Mouse (Mus musculus) small intestine, adult 2 months (tissue): ENCODE measurements around the gene Cux2. TPM values are rescaled to one million over a fixed set of nuclear protein-coding genes. Genes with fewer than 3 reads are reported as not detected.

ENCODE experiments used
- H3K27ac ChIP-seq: fragments of 200-500 bp; 2 replicates; pipeline ENCODE4 v1.5.1; 2012; ENCODE audit warnings: low read depth, low read length, control low read depth, inconsistent platforms; ENCODE audit not compliant: insufficient read depth
- H3K27me3 ChIP-seq: fragments of 200-500 bp; 2 replicates; pipeline ENCODE4 v1.6.1; 2012; ENCODE audit warnings: mild to moderate bottlenecking, moderate library complexity, low read length, inconsistent platforms; ENCODE audit not compliant: control insufficient read depth, insufficient read depth
- H3K36me3 ChIP-seq: fragments of 200-500 bp; 2 replicates; pipeline ENCODE4 v1.6.1; 2012; ENCODE audit warnings: mild to moderate bottlenecking, low read length, control low read depth, inconsistent platforms; ENCODE audit not compliant: control insufficient read depth, insufficient read depth
- H3K4me1 ChIP-seq: fragments of 200-500 bp; 2 replicates; pipeline ENCODE4 v1.6.1; 2012; ENCODE audit warnings: low read length, inconsistent platforms, mixed read lengths; ENCODE audit not compliant: control insufficient read depth, insufficient read depth, insufficient read length
- H3K4me3 ChIP-seq: fragments of 200-500 bp; 2 replicates; pipeline ENCODE4 v1.5.1; 2012; ENCODE audit warnings: low read depth, mild to moderate bottlenecking, control low read depth, inconsistent platforms, low read length, moderate library complexity
- CTCF ChIP-seq: fragments of 200-500 bp; IDR thresholded peaks from 2 replicates; pipeline ENCODE4 v1.5.1; 2012; ENCODE audit warnings: low read depth, mild to moderate bottlenecking, control low read depth, inconsistent platforms, low read length, moderate library complexity, mixed read lengths; ENCODE audit not compliant: insufficient replicate concordance, insufficient read length; ENCODE audit errors: extremely low read depth
- POLR2A ChIP-seq: fragments of 200-500 bp; IDR thresholded peaks from 2 replicates; pipeline ENCODE4 v1.6.1; 2012; ENCODE audit warnings: low read depth, mild to moderate bottlenecking, control low read depth, inconsistent platforms, low read length, moderate library complexity
- whole genome bisulfite sequencing: fragments of 180-500 bp; shearing (Covaris S2); methylation state at CpG from one replicate; pipeline ENCODE4 v1.1.7; 2018; 5-methylcytosine and 5-hydroxymethylcytosine counted together
- polyA plus RNA-seq: library from polyadenylated mRNA; depleted of rRNA; stranded (reverse); fragments of >200 nt; gene quantifications from 2 replicates; pipeline ENCODE4 v1.2.3, GENCODE M21; 2012

The Cux2 gene
- polyA plus RNA-seq, 1 experiment, result 2.6 TPM

DNA sequence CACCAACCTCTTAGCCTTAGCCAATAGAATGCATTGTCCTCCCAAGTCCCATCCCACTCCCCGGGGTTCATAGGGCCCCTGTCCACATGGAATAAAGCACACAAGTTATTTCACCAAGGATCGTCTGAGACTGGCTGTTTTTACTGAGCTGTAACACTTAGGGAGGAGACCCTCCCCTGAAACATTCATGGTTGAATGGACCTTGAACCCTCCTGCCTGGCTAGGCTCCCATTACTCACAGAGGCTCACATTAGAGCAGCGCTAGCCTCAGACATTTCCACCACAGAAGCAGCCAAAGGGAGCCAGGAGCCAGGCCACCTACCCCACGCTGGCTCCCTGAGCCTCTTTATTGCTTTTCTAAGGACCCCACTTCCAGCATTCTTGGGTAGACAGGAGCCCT is 27.3 kb upstream of the Cux2 start:
- TF ChIP-seq CTCF (no peak), POLR2A (no peak)
- no peak overlapping the region for H3K4me3 ChIP-seq
- H3K27ac ChIP-seq, result no peak overlapping the region
- WGBS, result 51% methylated on average over 4 of the region's 4 CpGs
- H3K4me1 ChIP-seq, result no peaks in the 10 kb centered on the region
- no peaks in the 10 kb centered on the region for H3K27me3 ChIP-seq
- no peaks in the 10 kb centered on the region for H3K36me3 ChIP-seq

- Histone ChIP-seq H3K4me3 (no peak overlapping the region), H3K27me3 (no peaks in the 10 kb centered on the region), H3K36me3 (no peaks in the 10 kb centered on the region), H3K4me1 (no peaks in the 10 kb centered on the region), H3K27ac (no peak overlapping the region)
- TF ChIP-seq POLR2A (no peak), CTCF (peak; percentile 36; the same call in 1 of the 2 replicates)
- WGBS, result 51% methylated on average over 3 of the region's 3 CpGs
These were observed 25.8 kb upstream of the Cux2 start for GRCm38 (mm10) chr5:122075736-122076135.

GRCm38 (mm10) chr5:122071997-122072396 is 22.1 kb upstream of the Cux2 start:
- H3K4me3 ChIP-seq, result no peak overlapping the region
- H3K36me3 ChIP-seq, result no peaks in the 10 kb centered on the region
- H3K4me1 ChIP-seq, result no peaks in the 10 kb centered on the region
- H3K27ac ChIP-seq, result no peak overlapping the region
- WGBS, result 63% methylated on average over 4 of the region's 4 CpGs
- no peaks in the 10 kb centered on the region for H3K27me3 ChIP-seq
- TF ChIP-seq CTCF (no peak), POLR2A (no peak)

DNA sequence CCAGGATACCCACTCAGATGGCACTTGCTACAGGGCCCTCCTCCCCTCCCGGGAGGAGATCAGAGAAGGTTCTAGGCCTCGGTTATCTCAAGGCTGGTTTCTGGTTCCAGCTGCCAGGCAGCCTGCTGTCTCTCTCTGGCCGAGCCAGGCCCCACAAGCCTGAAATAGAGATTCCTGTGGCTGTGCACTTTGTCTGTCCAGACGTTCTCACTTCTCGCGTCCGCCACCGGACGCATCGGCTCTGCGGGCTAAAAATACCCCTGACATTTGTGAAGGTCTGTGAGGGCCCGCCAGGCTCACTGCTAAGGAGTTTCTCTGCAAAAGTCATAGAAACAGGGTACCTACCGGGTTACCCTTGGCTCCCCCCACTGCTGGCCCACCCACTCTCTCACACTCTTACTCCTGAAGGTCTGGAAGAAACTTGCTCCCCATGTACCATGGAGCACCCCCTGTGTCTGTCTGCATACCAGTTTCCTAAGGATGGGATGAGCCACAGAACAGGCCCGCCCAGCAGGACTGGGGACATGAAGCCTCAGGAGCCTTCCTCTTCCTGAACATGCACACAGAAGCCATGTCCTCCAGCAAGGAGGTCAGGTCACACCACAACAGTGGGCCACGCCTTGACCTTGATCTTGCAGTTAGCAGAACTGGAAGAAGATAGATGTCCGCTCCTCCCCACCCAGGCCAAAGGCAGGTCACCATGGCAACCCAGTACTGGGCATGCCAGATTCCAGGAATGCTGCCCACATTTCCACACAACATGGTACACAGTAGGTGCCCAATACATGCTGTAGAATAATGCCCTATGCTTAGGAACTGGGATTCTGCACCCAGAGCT is 21.3 kb upstream of the Cux2 start:
- Histone ChIP-seq H3K27ac (no peak overlapping the region), H3K27me3 (no peaks in the 10 kb centered on the region), H3K36me3 (no peaks in the 10 kb centered on the region), H3K4me3 (no peak overlapping the region), H3K4me1 (no peaks in the 10 kb centered on the region)
- TF ChIP-seq POLR2A (no peak), CTCF (no peak)
- 69% methylated on average over 16 of the region's 16 CpGs for WGBS

- H3K4me1 ChIP-seq, result no peaks in the 10 kb centered on the region
- WGBS, result 77% methylated on average over 13 of the region's 13 CpGs
- no peak overlapping the region for H3K4me3 ChIP-seq
- H3K36me3 ChIP-seq, result no peaks in the 10 kb centered on the region
- TF ChIP-seq POLR2A (no peak), CTCF (no peak)
- no peak overlapping the region for H3K27ac ChIP-seq
- H3K27me3 ChIP-seq, result no peaks in the 10 kb centered on the region
These were observed 18.7 kb upstream of the Cux2 start for GRCm38 (mm10) chr5:122068563-122068962.

- H3K36me3 ChIP-seq, result no peaks in the 10 kb centered on the region
- 0 out of 2 replicates have a peak, but pooled peaks cover 6% of the 10 kb centered on the region for H3K27me3 ChIP-seq
- 74% methylated on average over 25 of the region's 25 CpGs for WGBS
- no peak for TF ChIP-seq CTCF
- no peak for TF ChIP-seq POLR2A
- H3K27ac ChIP-seq, result no peak overlapping the region
- peaks cover 2% of the 10 kb centered on the region for H3K4me1 ChIP-seq
- H3K4me3 ChIP-seq, result no peak overlapping the region
These were observed 13.5 kb upstream of the Cux2 start for GRCm38 (mm10) chr5:122063204-122063933.

DNA sequence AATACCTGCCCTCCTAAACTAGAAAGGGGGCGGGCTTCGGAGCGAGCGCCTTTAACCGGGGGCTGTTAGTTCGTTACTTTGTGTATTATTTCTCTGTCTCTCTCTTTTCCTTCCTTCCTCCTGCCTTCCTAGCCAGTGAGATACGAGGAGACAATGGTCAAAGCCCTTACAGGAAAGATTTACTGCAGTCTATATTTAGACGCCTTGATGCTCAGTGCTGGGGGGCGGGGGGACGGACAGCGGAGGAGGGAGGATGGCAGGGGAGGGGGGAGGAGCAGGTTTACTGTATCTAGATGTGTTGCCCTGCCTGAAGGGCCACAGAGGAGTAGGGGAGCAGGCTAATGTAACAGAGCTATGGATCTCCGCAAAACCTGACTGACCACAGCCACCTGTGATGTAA is 12.6 kb upstream of the Cux2 start:
- 23% methylated on average over 12 of the region's 12 CpGs for WGBS
- no peak for TF ChIP-seq POLR2A
- no peak for TF ChIP-seq CTCF
- Histone ChIP-seq H3K36me3 (no peaks in the 10 kb centered on the region), H3K4me3 (no peak overlapping the region), H3K27me3 (0 out of 2 replicates have a peak, but pooled peaks cover 6% of the 10 kb centered on the region), H3K4me1 (peaks cover 2% of the 10 kb centered on the region), H3K27ac (no peak overlapping the region)
